Mouse (Mus musculus): ENCODE measurements around the gene Zc3h7b.

DNA sequence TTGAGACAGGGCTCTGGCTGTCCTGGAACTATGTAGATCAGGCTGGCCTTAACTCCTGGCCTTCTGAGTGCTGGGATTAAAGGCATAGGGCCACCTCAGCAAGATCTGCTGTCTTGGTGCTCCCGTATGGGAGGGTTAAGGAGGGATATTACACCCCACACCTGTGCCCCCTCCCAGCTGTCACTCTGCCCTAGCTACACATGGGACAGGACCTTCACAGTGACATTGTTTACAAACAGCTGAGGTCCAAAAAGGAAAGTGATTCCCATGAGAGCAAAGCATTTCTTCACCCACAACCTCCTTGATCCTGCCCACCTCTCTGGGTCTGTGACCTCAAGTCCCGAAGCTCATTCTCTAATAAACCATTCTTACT is 84.3 kb downstream of the Zc3h7b start:
- TF ChIP-seq CTCF (IDR thresholded peaks at IDR 0.05), result no peak
- no peak for TF ChIP-seq EP300 (IDR thresholded peaks at IDR 0.05; ENCODE audit: insufficient read depth, low read depth, low read length)

Measured in heart, adult 2 months (tissue).